20 mouse cellular contexts compared by ENCODE assay signal in genomic region chr2:149980419-149980818, GRCm38 (mm10).
A peak's percentile ranks its signal among the peaks of the same experiment; 100 is the strongest.
DNase-seq lines count a peak whose midpoint lies in the region; ATAC-seq and TF ChIP-seq lines count a peak whose summit lies in the region.
"Had no signal": no experiment of that assay in that cellular context is flagged by ENCODE, and none has a peak within 500 bp of the region (broad histone marks: within the 10 kb centered on the region; RNA-seq: fewer than 3 reads in every experiment).

No protein-coding gene starts in this region.

- no peaks in the 10 kb centered on the region for H3K4me1 ChIP-seq in midbrain, postnatal 0 days (ENCODE audit: insufficient read depth, low read length)
- no peaks in the 10 kb centered on the region for H3K4me1 ChIP-seq in midbrain, embryonic 15.5 days
- no peaks in the 10 kb centered on the region for H3K4me1 ChIP-seq in hindbrain, embryonic 11.5 days (replicated peaks; ENCODE audit: control insufficient read depth, insufficient read depth, low read length)
- H3K4me1 ChIP-seq in limb, embryonic 10.5 days, result no peaks in the 10 kb centered on the region
- H3K4me1 ChIP-seq: embryonic facial prominence, embryonic 12.5 days; heart, embryonic 13.5 days; limb, embryonic 12.5 days; liver, embryonic 13.5 days; lung, embryonic 15.5 days; neural tube, embryonic 13.5 days had no signal

- ATAC-seq in midbrain, postnatal 0 days (ENCODE audit: low FRiP score), result no peak
- ATAC-seq in midbrain, embryonic 15.5 days (replicated peaks), result no peak
- peak; percentile 48; the same call in 1 of the 2 replicates for ATAC-seq in hindbrain, embryonic 11.5 days (ENCODE audit: low FRiP score)
- ATAC-seq: activated CD4-positive, CD25-positive, alpha-beta regulatory T cell, adult 4 months; intestine, postnatal 0 days had no signal

- H3K9me3 ChIP-seq in midbrain, postnatal 0 days (ENCODE audit: low read length), result no peaks in the 10 kb centered on the region
- no peaks in the 10 kb centered on the region for H3K9me3 ChIP-seq in midbrain, embryonic 15.5 days
- no peaks in the 10 kb centered on the region for H3K9me3 ChIP-seq in hindbrain, embryonic 11.5 days (ENCODE audit: control insufficient read depth, low read length)
- no peaks in the 10 kb centered on the region for H3K9me3 ChIP-seq in limb, embryonic 10.5 days (replicated peaks)
- H3K9me3 ChIP-seq: embryonic facial prominence, embryonic 12.5 days; heart, embryonic 13.5 days; limb, embryonic 12.5 days; liver, embryonic 13.5 days; lung, embryonic 15.5 days; neural tube, embryonic 13.5 days had no signal

- no peak overlapping the region for H3K27ac ChIP-seq in midbrain, postnatal 0 days (ENCODE audit: low read depth, low read length)
- no peak overlapping the region for H3K27ac ChIP-seq in midbrain, embryonic 15.5 days
- H3K27ac ChIP-seq in hindbrain, embryonic 11.5 days (ENCODE audit: low read depth, low read length), result no peak overlapping the region
- no peak overlapping the region for H3K27ac ChIP-seq in limb, embryonic 10.5 days
- H3K27ac ChIP-seq: embryonic facial prominence, embryonic 12.5 days; heart, embryonic 13.5 days; limb, embryonic 12.5 days; liver, embryonic 13.5 days; lung, embryonic 15.5 days; neural tube, embryonic 13.5 days had no signal

- no peak overlapping the region for H3K4me2 ChIP-seq in midbrain, postnatal 0 days (ENCODE audit: low read depth, low read length, poor library complexity, severe bottlenecking)
- H3K4me2 ChIP-seq in midbrain, embryonic 15.5 days, result no peak overlapping the region
- H3K4me2 ChIP-seq in hindbrain, embryonic 11.5 days (replicated peaks; ENCODE audit: low read depth, low read length), result no peak overlapping the region
- H3K4me2 ChIP-seq: embryonic facial prominence, embryonic 12.5 days; heart, embryonic 13.5 days; limb, embryonic 12.5 days; liver, embryonic 13.5 days; lung, embryonic 15.5 days; neural tube, embryonic 13.5 days had no signal

- H3K27me3 ChIP-seq in midbrain, postnatal 0 days (ENCODE audit: insufficient read depth, low read length), result no peaks in the 10 kb centered on the region
- H3K27me3 ChIP-seq in midbrain, embryonic 15.5 days (replicated peaks), result no peaks in the 10 kb centered on the region
- H3K27me3 ChIP-seq in hindbrain, embryonic 11.5 days (ENCODE audit: control insufficient read depth, insufficient read depth, low read length), result no peaks in the 10 kb centered on the region
- H3K27me3 ChIP-seq in limb, embryonic 10.5 days (ENCODE audit: low read depth, poor library complexity, severe bottlenecking), result no peaks in the 10 kb centered on the region
- H3K27me3 ChIP-seq: embryonic facial prominence, embryonic 12.5 days; heart, embryonic 13.5 days; limb, embryonic 12.5 days; liver, embryonic 13.5 days; lung, embryonic 15.5 days; neural tube, embryonic 13.5 days had no signal

- peak; percentile 35 for DNase-seq in cerebellum, adult 9-11 months
- no peak for DNase-seq in cerebellum, adult 11 months
- DNase-seq in midbrain, postnatal 0 days (ENCODE audit: low spot score), result peak; percentile 63
- DNase-seq in hindbrain, embryonic 11.5 days (ENCODE audit: low spot score), result peak; percentile 9
- DNase-seq in limb, embryonic 10.5 days (ENCODE audit: low spot score), result no peak
- DNase-seq in right cerebral cortex, postnatal 10 days (ENCODE audit: low spot score in 2 of 2), result no peak
- DNase-seq: heart, adult 11 months; heart, postnatal 36 days; kidney, postnatal 10 days; liver, embryonic 13.5 days; retina, postnatal 1 day; thymus, postnatal 4 days had no signal

- no peak overlapping the region for H3K9ac ChIP-seq in midbrain, postnatal 0 days (replicated peaks; ENCODE audit: low read length, poor library complexity, severe bottlenecking)
- H3K9ac ChIP-seq in midbrain, embryonic 15.5 days, result no peak overlapping the region
- H3K9ac ChIP-seq in hindbrain, embryonic 11.5 days (ENCODE audit: low read depth, low read length), result no peak overlapping the region
- H3K9ac ChIP-seq: embryonic facial prominence, embryonic 12.5 days; heart, embryonic 13.5 days; limb, embryonic 12.5 days; liver, embryonic 13.5 days; lung, embryonic 15.5 days; neural tube, embryonic 13.5 days had no signal

- 25% methylated on average over 1 of the region's 1 CpGs for WGBS in midbrain, postnatal 0 days
- 22% methylated on average over 1 of the region's 1 CpGs for WGBS in midbrain, embryonic 15.5 days
- WGBS in hindbrain, embryonic 11.5 days, result 43% methylated on average over 1 of the region's 1 CpGs
- 93% methylated on average over 1 of the region's 1 CpGs for WGBS in limb, embryonic 10.5 days

- H3K4me3 ChIP-seq in midbrain, postnatal 0 days (ENCODE audit: low read depth, low read length), result no peak overlapping the region
- H3K4me3 ChIP-seq in midbrain, embryonic 15.5 days, result no peak overlapping the region
- no peak overlapping the region for H3K4me3 ChIP-seq in hindbrain, embryonic 11.5 days (ENCODE audit: low read depth, low read length)
- no peak overlapping the region for H3K4me3 ChIP-seq in limb, embryonic 10.5 days
- H3K4me3 ChIP-seq: embryonic facial prominence, embryonic 12.5 days; heart, embryonic 13.5 days; limb, embryonic 12.5 days; liver, embryonic 13.5 days; lung, embryonic 15.5 days; neural tube, embryonic 13.5 days had no signal

- no peaks in the 10 kb centered on the region for H3K36me3 ChIP-seq in midbrain, postnatal 0 days (ENCODE audit: insufficient read depth, low read length)
- no peaks in the 10 kb centered on the region for H3K36me3 ChIP-seq in midbrain, embryonic 15.5 days (replicated peaks)
- H3K36me3 ChIP-seq in hindbrain, embryonic 11.5 days (ENCODE audit: control insufficient read depth, insufficient read depth, low read length), result no peaks in the 10 kb centered on the region
- H3K36me3 ChIP-seq in limb, embryonic 10.5 days, result no peaks in the 10 kb centered on the region
- H3K36me3 ChIP-seq: embryonic facial prominence, embryonic 12.5 days; heart, embryonic 13.5 days; limb, embryonic 12.5 days; liver, embryonic 13.5 days; lung, embryonic 15.5 days; neural tube, embryonic 13.5 days had no signal

- no peak for TF ChIP-seq CTCF in midbrain, postnatal 0 days (IDR thresholded peaks at IDR 0.05)

Comparison
In these comparisons a context has a peak if more than half of its experiments do, and no peak if none do; other contexts are left out.
1. DNase-seq: peak in cerebellum, adult 9-11 months (single experiment), midbrain, postnatal 0 days (single experiment) and hindbrain, embryonic 11.5 days (single experiment); none in cerebellum, adult 11 months (single experiment), limb, embryonic 10.5 days (single experiment) and right cerebral cortex, postnatal 10 days (0 of 2).